Mouse (Mus musculus) T-helper 17 cell (primary cell): ENCODE results near the gene 9530002B09Rik.

Experiments
- in situ Hi-C, 2 experiments: fragments of 300-600 bp; cut with MboI, MseI; formaldehyde crosslinking; loops; 1 replicate in 1 of 2; 2 replicates in 1 of 2; pipeline ENCODE4 v1.15.1; 2025; ENCODE audit warnings: high pct_unique_total_duplicates in 2 of 2

9530002B09Rik gene

GRCm38 (mm10) chr4:122688975-122689374 lies at the start of gene 9530002B09Rik:
Gene 9530002B09Rik (plus strand): TSS chr4:122689275.
- in situ Hi-C loops = no loop called here
